Mouse (Mus musculus): ENCODE measurements around the gene Atp6v1g2. TPM values are rescaled to one million over a fixed set of nuclear protein-coding genes. Genes with fewer than 3 reads are reported as not detected.
A peak's percentile ranks its signal among the peaks of the same experiment; 100 is the strongest.

Atp6v1g2 gene
- total RNA-seq, 2 experiments from 2014 or later, result 1.9 to 2.0 TPM

GRCm38 (mm10) chr17:35262664-35263522 lies 29.4 kb downstream of the Atp6v1g2 start, which contains the start of gene H2-D1:
Gene H2-D1 (plus strand): TSS chr17:35262730.
- H3K27ac ChIP-seq, result peak within 1 kb of the TSS; percentile 86
- intact Hi-C loops (cut with DNase I), result no loop called here
- no peak for TF ChIP-seq CTCF (IDR thresholded peaks at IDR 0.05)
- DNase-seq, result peak; percentile 99
- H3K4me3 ChIP-seq, result peak within 1 kb of the TSS; percentile 89

GRCm38 (mm10) chr17:35263523-35263883 lies 30.0 kb downstream of the Atp6v1g2 start:
- no peak for TF ChIP-seq CTCF (IDR thresholded peaks at IDR 0.05)
- intact Hi-C loops (cut with DNase I), result no loop called here
- peak overlapping the region; percentile 89 for H3K4me3 ChIP-seq
- H3K27ac ChIP-seq, result peak overlapping the region; percentile 86
- no peak for DNase-seq

- TF ChIP-seq CTCF (IDR thresholded peaks at IDR 0.05), result no peak
- no peak for DNase-seq
- Histone ChIP-seq H3K4me3 (no peak overlapping the region), H3K27ac (no peak overlapping the region)
- intact Hi-C loops (cut with DNase I), result loop anchor here (1.0 kb wide), 1 partner anchor 1272 kb away; no protein-coding TSS in a partner anchor
These were observed 34.1 kb downstream of the Atp6v1g2 start for GRCm38 (mm10) chr17:35267399-35268086.

- H3K27ac ChIP-seq, result no peak overlapping the region
- no peak for TF ChIP-seq CTCF (IDR thresholded peaks at IDR 0.05)
- DNase-seq, result no peak
- no peak overlapping the region for H3K4me3 ChIP-seq
- intact Hi-C loops (cut with DNase I), result no loop called here
These were observed 36.3 kb downstream of the Atp6v1g2 start for GRCm38 (mm10) chr17:35269653-35270347.

- DNase-seq, result no peak
- Histone ChIP-seq H3K4me3 (no peak overlapping the region), H3K27ac (no peak overlapping the region)
- intact Hi-C loops (cut with DNase I), result no loop called here
- no peak for TF ChIP-seq CTCF (IDR thresholded peaks at IDR 0.05)
These were observed 38.8 kb downstream of the Atp6v1g2 start for GRCm38 (mm10) chr17:35272249-35272648.

DNA sequence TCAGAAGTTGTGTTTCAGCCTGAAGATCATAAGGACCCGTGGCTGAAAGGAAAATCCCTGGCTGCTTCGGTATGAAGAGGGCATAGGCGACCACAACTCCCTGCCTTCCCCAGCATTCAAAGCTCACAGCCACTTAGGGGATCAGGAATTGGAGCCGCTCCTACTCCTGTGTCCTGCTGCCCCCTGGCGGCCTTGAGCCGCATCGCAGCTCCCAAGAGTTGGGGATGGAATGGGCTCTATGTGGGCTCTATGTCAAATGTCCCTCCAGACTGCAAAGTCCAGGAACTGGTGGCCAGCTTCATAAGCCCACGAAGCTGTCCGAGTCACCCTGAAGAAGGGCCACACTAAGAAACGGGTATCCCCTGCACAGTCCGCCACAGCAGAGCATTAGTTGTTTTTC lies 41.3 kb downstream of the Atp6v1g2 start:
- DNase-seq, result peak; percentile 88
- intact Hi-C loops (cut with DNase I), result loop anchor here (1.0 kb wide), 1 partner anchor 16 kb away; no protein-coding TSS in a partner anchor
- Histone ChIP-seq H3K27ac (no peak overlapping the region), H3K4me3 (no peak overlapping the region)
- TF ChIP-seq CTCF (IDR thresholded peaks at IDR 0.05), result no peak; the same call in 1 of the 2 replicates

DNA sequence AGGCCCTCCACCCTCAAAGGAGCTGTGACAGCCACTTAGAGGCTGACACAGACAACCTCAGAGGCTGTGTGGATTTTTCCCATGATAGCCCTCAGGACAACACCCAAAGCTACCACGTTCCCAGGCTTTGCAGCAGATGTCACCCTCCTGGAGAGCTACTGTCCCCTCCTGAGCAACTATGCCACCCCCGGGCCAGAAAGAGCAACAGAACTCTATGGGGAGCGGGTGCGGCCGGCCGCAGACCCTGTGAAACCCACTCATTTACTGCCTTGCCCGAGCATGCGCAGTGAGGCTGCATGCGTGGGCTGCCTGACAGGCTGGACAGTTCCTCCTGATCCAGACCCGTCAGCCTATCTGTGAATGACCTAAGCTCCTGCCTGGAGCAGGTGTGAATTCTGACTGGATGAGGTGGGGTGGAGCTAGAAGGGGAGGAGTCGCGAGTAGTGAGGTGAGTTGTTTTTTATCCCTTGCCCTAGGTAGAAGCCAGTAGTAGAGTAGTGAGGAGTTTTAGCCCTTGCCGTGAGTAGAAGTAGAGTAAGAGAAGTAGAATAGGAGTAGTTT lies 42.9 kb downstream of the Atp6v1g2 start:
- intact Hi-C loops (cut with DNase I), result no loop called here
- Histone ChIP-seq H3K4me3 (no peak overlapping the region), H3K27ac (no peak overlapping the region)
- DNase-seq, result no peak
- TF ChIP-seq CTCF (IDR thresholded peaks at IDR 0.05), result no peak

GRCm38 (mm10) chr17:35278049-35278448 lies 44.6 kb downstream of the Atp6v1g2 start:
- TF ChIP-seq CTCF (IDR thresholded peaks at IDR 0.05), result no peak
- DNase-seq, result no peak
- H3K27ac ChIP-seq, result no peak overlapping the region
- intact Hi-C loops (cut with DNase I), result loop anchor here (2.0 kb wide), 1 partner anchor 1317 kb away; no protein-coding TSS in a partner anchor
- H3K4me3 ChIP-seq, result no peak overlapping the region

DNA sequence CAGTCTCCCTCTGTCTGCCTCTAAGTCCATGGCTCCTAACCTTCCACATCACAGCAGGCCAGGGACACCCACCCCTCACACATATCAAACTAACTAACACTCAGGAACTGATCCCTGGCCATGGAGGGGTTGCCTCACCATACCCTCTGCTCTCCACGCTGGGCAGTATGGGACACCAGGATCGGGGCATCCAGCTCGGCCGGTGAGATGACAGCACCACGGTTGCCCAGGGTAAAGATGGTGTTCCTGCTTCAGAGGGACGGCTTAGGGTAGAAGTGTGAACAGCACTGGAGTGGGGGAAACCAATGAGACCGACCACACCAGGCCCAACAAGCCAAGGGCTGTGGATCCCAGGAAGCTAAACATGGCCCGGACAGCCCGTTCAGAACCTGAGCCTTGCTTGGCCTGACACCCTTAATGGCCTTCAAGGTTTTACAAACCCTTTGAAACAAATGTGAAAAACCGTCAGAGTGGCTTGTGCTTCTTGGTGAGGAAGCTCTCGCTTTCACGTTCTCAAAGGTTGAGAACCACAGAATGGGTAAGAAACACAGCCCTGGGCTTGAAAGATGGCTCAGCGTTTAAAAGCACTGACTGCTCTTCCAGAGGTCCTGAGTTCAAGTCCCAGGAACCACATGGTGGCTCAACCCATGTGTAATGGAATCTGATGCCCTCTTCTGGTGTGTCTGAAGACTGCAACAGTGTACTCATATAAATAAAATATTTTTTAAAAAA lies 45.7 kb downstream of the Atp6v1g2 start:
- TF ChIP-seq CTCF (IDR thresholded peaks at IDR 0.05), result no peak; the same call in 1 of the 2 replicates
- no peak for DNase-seq
- Histone ChIP-seq H3K4me3 (no peak overlapping the region), H3K27ac (no peak overlapping the region)
- intact Hi-C loops (cut with DNase I), result loop anchor here (2.0 kb wide), 1 partner anchor 1318 kb away; no protein-coding TSS in a partner anchor

- no peak overlapping the region for H3K27ac ChIP-seq
- no peak for TF ChIP-seq CTCF (IDR thresholded peaks at IDR 0.05)
- H3K4me3 ChIP-seq, result no peak overlapping the region
- intact Hi-C loops (cut with DNase I), result no loop called here
- DNase-seq, result no peak
These were observed 46.8 kb downstream of the Atp6v1g2 start for GRCm38 (mm10) chr17:35280276-35280675.

- no peak overlapping the region for H3K27ac ChIP-seq
- DNase-seq, result no peak
- intact Hi-C loops (cut with DNase I), result no loop called here
- H3K4me3 ChIP-seq, result no peak overlapping the region
- TF ChIP-seq CTCF (IDR thresholded peaks at IDR 0.05), result no peak
These were observed 52.0 kb downstream of the Atp6v1g2 start for GRCm38 (mm10) chr17:35285431-35285830.

Small RNA genes lying within 50 kb of the gene (microRNA-seq; reads per million reads assigned to microRNA genes)
- gene Mir6973a (not detected), gene Mir6974 (not detected), gene Mir6975 (not detected), gene Mir8094 (not detected)

Other genes with a start within 250 kb of the Atp6v1g2 start
- 10 to 100 TPM; 31.0 to 35.2 TPM for gene Vars, start 232.7 kb upstream of the Atp6v1g2 start, total RNA-seq (2021)
- 10 to 100 TPM in 1 of 2 experiments, 1 to 10 TPM in 1; 7.8 to 14.4 TPM for gene Vwa7, start 217.1 kb upstream of the Atp6v1g2 start, total RNA-seq (2021)
- not detected for gene Sapcd1, start 205.6 kb upstream of the Atp6v1g2 start, total RNA-seq (2021)
- gene Msh5, start 186.9 kb upstream of the Atp6v1g2 start, total RNA-seq (2021), result not detected
- 10 to 100 TPM in 1 of 2 experiments, 1 to 10 TPM in 1; 7.2 to 11.3 TPM for gene Clic1, start 183.7 kb upstream of the Atp6v1g2 start, total RNA-seq (2021)
- 1 to 10 TPM; 6.9 to 9.3 TPM for gene Ddah2, start 174.6 kb upstream of the Atp6v1g2 start, total RNA-seq (2021)
- not detected for gene Ly6g6c, start 168.3 kb upstream of the Atp6v1g2 start, total RNA-seq (2021)
- not detected for gene Mpig6b, start 167.5 kb upstream of the Atp6v1g2 start, total RNA-seq (2021)
- gene Ly6g6e, start 156.8 kb upstream of the Atp6v1g2 start, total RNA-seq (2021), result not detected
- 1 to 10 TPM in 1 of 2 experiments, under 1 TPM in 1; 0.50 to 1.9 TPM for gene Ly6g6d, start 155.6 kb upstream of the Atp6v1g2 start, total RNA-seq (2021)
- gene Ly6g6f, start 148.1 kb upstream of the Atp6v1g2 start, total RNA-seq (2021), result not detected
- gene Abhd16a, start 144.4 kb upstream of the Atp6v1g2 start, total RNA-seq (2021), result 10 to 100 TPM; 74.2 to 99.7 TPM
- not detected for gene Ly6g5c, start 125.4 kb upstream of the Atp6v1g2 start, total RNA-seq (2021)
- gene Ly6g5b, start 118.2 kb upstream of the Atp6v1g2 start, total RNA-seq (2021), result under 1 TPM in 1 of 2 experiments, not detected in 1; 0.36 TPM
- 1 to 10 TPM; 8.5 to 8.7 TPM for gene Gpank1, start 112.2 kb upstream of the Atp6v1g2 start, total RNA-seq (2021)
- 100 to 1,000 TPM; 186 to 187 TPM for gene Csnk2b, start 111.6 kb upstream of the Atp6v1g2 start, total RNA-seq (2021)
- gene D17H6S53E, start 107.3 kb upstream of the Atp6v1g2 start, total RNA-seq (2021), result 10 to 100 TPM; 13.6 to 24.6 TPM
- gene Apom, start 101.6 kb upstream of the Atp6v1g2 start, total RNA-seq (2021), result not detected
- 100 to 1,000 TPM; 233 to 244 TPM for gene Bag6, start 98.5 kb upstream of the Atp6v1g2 start, total RNA-seq (2021)
- 100 to 1,000 TPM in 1 of 2 experiments, 10 to 100 TPM in 1; 98.7 to 120 TPM for gene Prrc2a, start 68.8 kb upstream of the Atp6v1g2 start, total RNA-seq (2021)
- gene Aif1, start 57.6 kb upstream of the Atp6v1g2 start, total RNA-seq (2021), result under 1 TPM in 1 of 2 experiments, not detected in 1; 0.75 TPM
- 1 to 10 TPM in 1 of 2 experiments, under 1 TPM in 1; 0.67 to 1.2 TPM for gene Lst1, start 45.2 kb upstream of the Atp6v1g2 start, total RNA-seq (2021)
- not detected for gene Ltb, start 39.2 kb upstream of the Atp6v1g2 start, total RNA-seq (2021)
- not detected for gene Tnf, start 31.7 kb upstream of the Atp6v1g2 start, total RNA-seq (2021)
- gene Lta, start 28.3 kb upstream of the Atp6v1g2 start, total RNA-seq (2021), result under 1 TPM in 1 of 2 experiments, not detected in 1; 0.41 TPM
- gene Gm16181, start 12.8 kb upstream of the Atp6v1g2 start, total RNA-seq (2021), result not detected
- 1 to 10 TPM; 7.0 to 7.8 TPM for gene Nfkbil1, start 2.1 kb downstream of the Atp6v1g2 start, total RNA-seq (2021)
- gene Ddx39b, start 8.1 kb downstream of the Atp6v1g2 start, total RNA-seq (2021), result 10 to 100 TPM; 83.8 to 94.7 TPM
- 10 to 100 TPM; 30.4 to 38.5 TPM for gene H2-D1, start 29.1 kb downstream of the Atp6v1g2 start, total RNA-seq (2021)
- gene H2-Q1, start 86.7 kb downstream of the Atp6v1g2 start, total RNA-seq (2021), result under 1 TPM; 0.25 to 0.36 TPM
- gene H2-Q2, start 108.6 kb downstream of the Atp6v1g2 start, total RNA-seq (2021), result under 1 TPM; 0.17 to 0.20 TPM
- gene H2-Q4, start 146.0 kb downstream of the Atp6v1g2 start, total RNA-seq (2021), result 1 to 10 TPM; 3.1 to 3.5 TPM
- gene H2-Q6, start 191.2 kb downstream of the Atp6v1g2 start, total RNA-seq (2021), result under 1 TPM in 1 of 2 experiments, not detected in 1; 0.18 TPM
- gene H2-Q7, start 205.5 kb downstream of the Atp6v1g2 start, total RNA-seq (2021), result under 1 TPM; 0.61 to 0.82 TPM
- gene H2-Q10, start 236.4 kb downstream of the Atp6v1g2 start, total RNA-seq (2021), result under 1 TPM; 0.05 to 0.33 TPM